Mouse (Mus musculus): ENCODE data around the gene 2410015M20Rik. TPM values are rescaled to one million over a fixed set of nuclear protein-coding genes. Genes with fewer than 3 reads are reported as not detected.
A peak's percentile ranks its signal among the peaks of the same experiment; 100 is the strongest.

Gene 2410015M20Rik
- total RNA-seq, 1 experiment from 2014 or later = 450 TPM

DNA sequence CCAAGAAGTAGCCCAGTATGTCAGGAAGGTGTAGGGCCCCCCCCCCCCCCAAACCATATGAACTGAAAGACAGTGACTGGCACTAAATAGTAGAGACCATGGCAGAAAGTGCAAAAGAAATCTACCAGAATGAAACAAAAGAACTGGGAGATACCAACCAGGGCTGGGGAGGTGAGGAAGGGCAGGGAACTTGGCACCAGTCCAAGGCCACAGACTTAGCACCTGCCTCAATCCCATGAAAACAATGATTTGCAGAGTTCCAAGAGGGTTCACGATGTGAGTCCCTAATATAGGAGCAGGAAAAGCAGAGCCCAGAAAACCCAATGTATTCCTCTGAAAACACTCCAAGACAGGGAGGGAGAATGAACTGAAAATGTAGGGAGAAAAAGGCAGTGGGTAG lies 37.4 kb downstream of the 2410015M20Rik start:
- DNase-seq = no peak

DNA sequence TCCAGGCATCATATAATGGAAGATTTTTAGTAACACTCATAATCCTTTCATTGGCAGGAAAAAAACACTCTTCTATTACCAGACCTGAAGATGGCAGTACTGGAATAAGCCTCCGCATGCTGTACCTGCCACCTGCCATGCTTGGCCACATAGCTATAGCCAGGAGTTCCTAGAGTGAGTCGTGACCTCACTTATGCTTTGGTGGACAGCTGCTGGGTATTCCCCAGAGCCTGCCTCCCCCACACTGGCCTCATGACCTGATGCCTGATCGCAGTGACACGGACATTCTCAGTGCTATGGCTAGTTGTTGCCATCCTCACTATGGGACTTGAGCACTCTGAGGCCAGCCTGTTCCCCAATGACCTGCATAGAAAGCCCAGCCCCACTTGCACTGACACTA lies 39.3 kb downstream of the 2410015M20Rik start:
- DNase-seq = no peak

DNA sequence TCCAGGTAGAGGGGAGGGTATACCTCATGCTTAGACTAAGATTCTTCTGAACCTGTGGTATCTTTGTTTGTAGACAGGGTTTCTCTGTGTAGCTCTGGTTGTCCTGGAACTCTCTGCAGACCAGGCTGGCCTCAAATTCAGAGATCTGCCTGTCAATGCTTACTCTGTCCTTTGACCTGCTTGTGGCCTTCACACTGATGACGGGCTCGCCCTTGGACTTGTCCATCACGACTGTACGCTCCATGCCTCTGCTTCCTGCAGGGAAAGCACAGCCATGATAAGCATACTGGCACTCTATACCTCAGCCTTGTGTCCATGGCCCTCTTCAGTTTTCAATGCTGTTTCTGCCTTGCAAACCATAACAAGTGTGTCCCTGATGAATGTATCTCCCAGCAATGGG lies 42.2 kb downstream of the 2410015M20Rik start:
- peak; percentile 40 for DNase-seq

DNA sequence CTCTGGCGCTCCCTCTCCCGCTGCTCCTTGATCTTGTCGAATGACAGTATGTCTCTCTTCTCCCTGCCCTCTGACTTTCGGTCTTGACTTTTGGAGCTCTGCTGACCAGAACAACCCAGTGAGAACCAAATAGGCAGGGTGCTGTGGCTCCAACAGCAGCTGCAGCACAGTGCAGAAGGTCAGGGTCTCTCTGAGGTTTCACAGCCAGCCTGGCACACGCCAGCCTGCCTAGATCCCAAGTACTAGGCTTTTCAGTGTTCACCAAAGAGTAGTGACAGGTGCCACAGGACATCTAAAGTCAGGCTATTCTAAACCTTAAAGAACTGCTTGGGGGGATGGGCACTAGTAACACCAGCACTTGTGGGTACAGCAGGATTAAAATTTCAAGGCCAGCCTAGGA lies 42.7 kb downstream of the 2410015M20Rik start:
- peak; percentile 37 for DNase-seq

DNA sequence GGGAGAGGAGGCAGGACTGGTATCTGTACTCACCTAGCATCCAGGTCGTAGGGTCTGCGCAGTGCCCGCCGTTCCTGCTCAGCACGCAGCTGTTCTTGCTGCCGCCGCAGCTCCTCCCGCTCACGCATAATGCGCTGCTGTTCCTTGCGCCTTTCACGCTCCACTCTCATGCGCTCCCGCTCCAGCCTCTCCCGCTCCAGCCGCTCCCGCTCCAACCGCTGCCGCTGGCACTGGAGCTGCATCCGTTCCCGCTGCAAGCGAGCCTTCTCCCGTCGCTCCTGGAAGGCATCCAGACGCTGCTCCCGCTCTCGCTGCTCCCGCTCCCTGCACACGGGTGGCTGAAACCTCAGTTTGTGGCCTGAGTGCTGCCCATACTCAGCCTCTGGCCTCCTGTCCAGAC lies 43.3 kb downstream of the 2410015M20Rik start:
- peak; percentile 35 for DNase-seq

DNA sequence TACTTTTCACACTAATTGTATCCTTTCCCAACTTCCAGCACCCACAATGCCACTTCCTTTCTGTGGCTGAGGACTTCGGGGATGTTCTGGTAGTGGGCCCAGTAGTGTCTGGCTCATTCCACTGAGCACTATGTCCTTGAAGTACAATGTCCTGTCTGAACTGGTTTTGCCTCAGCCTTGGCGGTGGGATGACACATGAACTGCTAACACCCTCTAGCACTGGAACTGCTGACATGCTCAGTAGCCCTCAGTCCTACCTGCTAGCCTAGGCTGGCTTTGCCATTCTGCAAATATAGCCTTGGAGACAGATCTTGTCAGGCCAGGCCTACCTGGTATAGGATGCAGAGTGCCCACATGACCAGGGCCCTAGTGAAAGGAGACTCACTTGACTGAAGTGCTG lies 47.7 kb downstream of the 2410015M20Rik start:
- DNase-seq = peak; percentile 59

DNA sequence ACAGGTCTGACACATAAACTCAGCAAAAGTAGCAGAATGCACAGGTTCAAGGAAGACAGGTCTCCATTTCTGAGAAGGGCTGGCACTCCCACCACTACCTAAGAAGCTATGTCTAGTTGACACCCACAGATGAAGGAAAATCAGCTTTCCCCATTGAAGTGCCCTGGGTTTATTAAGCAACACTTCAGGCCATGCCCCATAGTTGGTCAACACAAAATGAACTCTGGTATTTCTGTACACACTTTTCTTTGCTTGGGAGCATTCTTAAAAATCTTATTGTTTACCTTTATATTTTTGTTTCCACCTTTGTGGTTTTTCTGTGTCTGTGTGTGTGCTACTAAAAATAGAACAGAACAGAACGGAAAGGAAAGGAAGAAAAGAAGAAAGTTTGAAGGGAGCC lies 49.4 kb downstream of the 2410015M20Rik start:
- DNase-seq = no peak

DNA sequence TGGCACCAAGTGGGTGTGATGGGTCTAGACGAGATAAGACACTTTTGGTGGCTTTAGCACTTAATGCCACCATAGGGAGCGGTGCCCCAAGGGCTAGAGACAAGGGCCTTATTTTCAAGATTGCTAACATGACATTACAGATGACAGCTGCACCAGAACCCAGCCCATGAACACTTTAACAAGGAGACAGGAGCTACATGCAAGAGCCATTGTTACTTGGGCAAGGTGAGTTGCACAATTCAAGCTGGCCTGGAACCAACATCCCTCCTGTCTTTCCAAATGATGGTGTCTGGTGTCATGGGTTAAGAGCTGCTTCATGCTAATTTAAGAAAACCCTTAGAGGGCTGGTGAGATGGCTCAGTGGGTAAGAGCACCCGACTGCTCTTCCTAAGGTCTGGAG lies 50.2 kb downstream of the 2410015M20Rik start:
- no peak for DNase-seq

DNA sequence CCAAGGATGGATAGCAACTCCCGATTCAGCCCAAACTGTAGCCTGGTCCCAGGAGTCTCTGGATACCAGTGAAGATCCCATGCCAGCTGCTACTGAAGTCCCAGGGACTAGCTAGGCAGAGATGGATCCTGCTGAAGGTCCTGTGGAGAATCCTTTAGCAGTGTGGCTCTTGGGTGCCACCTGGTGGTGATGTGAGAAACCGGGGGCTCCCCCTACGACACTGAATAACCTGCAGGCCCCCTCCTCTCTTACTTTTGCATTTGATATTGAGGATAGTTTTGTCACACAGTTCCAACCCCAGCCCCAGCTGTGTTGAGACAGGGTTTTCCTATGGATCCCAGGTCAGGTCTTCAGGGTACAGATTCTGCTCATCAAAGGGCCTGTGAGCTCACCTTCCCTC lies 51.1 kb downstream of the 2410015M20Rik start:
- DNase-seq = peak; percentile 77

Other genes with a start within 250 kb of the 2410015M20Rik start
- 97.0 and 102 TPM in 2 replicates for gene Ptprs, start 133.3 kb downstream of the 2410015M20Rik start, total RNA-seq (2021)
- not detected in 2 replicates for gene Znrf4, start 97.3 kb downstream of the 2410015M20Rik start, total RNA-seq (2021)
- 0.70 and 1.3 TPM in 2 replicates for gene Gm20219, start 55.4 kb downstream of the 2410015M20Rik start, total RNA-seq (2021)
- gene Safb2, start 25.2 kb downstream of the 2410015M20Rik start, total RNA-seq (2021) = 112 and 141 TPM in 2 replicates
- gene Safb, start 24.9 kb downstream of the 2410015M20Rik start, total RNA-seq (2021) = 104 and 121 TPM in 2 replicates
- gene Rpl36, start 3.6 kb upstream of the 2410015M20Rik start, total RNA-seq (2021) = 845 and 964 TPM in 2 replicates
- 332 and 338 TPM in 2 replicates for gene Lonp1, start 17.1 kb upstream of the 2410015M20Rik start, total RNA-seq (2021)
- 1.8 and 2.0 TPM in 2 replicates for gene Catsperd, start 18.4 kb upstream of the 2410015M20Rik start, total RNA-seq (2021)
- 59.4 and 63.8 TPM in 2 replicates for gene Ranbp3, start 63.5 kb upstream of the 2410015M20Rik start, total RNA-seq (2021)
- 382 and 386 TPM in 2 replicates for gene Ndufa11, start 108.0 kb upstream of the 2410015M20Rik start, total RNA-seq (2021)
- 22.3 and 23.9 TPM in 2 replicates for gene Vmac, start 108.3 kb upstream of the 2410015M20Rik start, total RNA-seq (2021)
- gene Nrtn, start 147.8 kb upstream of the 2410015M20Rik start, total RNA-seq (2021) = 4.5 and 4.8 TPM in 2 replicates
- 29.1 and 37.2 TPM in 2 replicates for gene Dus3l, start 155.0 kb upstream of the 2410015M20Rik start, total RNA-seq (2021)
- 0.30 and 1.0 TPM in 2 replicates for gene Prr22, start 160.5 kb upstream of the 2410015M20Rik start, total RNA-seq (2021)
- 5.9 and 6.0 TPM in 2 replicates for gene Rfx2, start 221.2 kb upstream of the 2410015M20Rik start, total RNA-seq (2021)